Mouse (Mus musculus) right cerebral cortex, postnatal 10 days (tissue): ENCODE data around the gene Tomm20.
"Not testable (repeated sequence)": the region's sequence is repeated elsewhere in the genome, so short reads cannot be mapped to it uniquely, and the experiment has no call there.

Experiments used
- DNase-seq, 2 experiments: peaks; one replicate each; pipeline ENCODE4 v3.0.0; 2021; ENCODE audit warnings: low spot score in 2 of 2

Tomm20 gene

GRCm38 (mm10) chr8:126918356-126918755 lies 27.3 kb downstream of the Tomm20 start:
- DNase-seq = no peak

GRCm38 (mm10) chr8:126917179-126917905 lies 28.3 kb downstream of the Tomm20 start:
- no peak for DNase-seq

GRCm38 (mm10) chr8:126916611-126917010 lies 29.0 kb downstream of the Tomm20 start:
- DNase-seq = no peak

DNA sequence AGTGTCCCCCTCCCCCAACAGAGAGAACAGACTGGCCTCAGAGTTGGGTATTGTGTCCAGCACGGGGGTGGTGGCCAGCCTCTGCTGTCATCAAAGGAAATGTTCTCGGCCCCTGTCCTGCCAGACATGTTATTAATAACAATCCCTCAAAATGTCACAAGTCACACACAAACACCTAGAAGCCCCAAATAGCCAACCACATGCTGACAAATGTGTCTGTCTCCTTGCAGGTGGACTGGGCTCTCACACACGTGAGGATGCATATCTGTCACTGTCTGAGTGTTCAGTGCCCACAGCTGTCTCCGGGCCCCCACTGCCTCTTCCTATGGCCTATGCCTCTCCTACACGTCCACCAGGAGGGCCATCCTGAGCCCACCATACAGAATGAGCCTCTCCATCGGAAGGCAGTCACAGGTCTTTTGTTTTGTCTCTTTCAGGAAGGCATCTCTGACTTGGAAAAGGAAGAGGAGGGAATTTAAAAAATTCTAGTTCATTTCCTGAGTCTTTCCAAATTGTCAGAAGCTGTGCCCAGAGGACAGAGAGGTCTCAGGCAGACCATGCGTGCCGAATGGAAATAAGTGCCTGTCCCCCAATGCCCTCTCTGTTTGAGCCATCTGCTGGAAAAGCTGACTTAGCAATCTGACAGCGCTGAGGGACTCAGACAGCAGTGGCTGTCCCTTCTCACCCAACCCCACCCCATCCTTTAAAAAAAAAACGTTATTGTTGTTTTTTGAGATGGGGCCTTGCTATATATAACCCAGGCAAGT lies 30.9 kb downstream of the Tomm20 start:
- DNase-seq = no peak

DNA sequence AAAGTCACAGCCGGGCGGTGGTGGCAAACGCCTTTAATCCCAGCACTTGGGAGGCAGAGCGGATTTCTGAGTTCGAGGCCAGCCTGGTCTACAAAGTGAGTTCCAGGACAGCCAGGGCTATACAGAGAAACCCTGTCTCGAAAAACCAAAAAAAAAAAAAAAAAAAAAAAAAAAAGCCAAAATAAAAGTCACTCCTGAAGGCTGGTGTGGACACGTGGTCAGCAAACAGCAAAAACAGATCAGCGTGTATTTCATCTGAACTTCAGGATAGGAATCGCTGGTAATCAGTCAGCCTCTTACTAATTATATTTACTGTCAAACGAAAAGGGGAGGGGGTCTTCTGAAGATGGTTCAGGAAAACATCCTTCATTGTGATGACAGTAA lies 31.5 kb downstream of the Tomm20 start:
- DNase-seq = not testable (repeated sequence)

DNA sequence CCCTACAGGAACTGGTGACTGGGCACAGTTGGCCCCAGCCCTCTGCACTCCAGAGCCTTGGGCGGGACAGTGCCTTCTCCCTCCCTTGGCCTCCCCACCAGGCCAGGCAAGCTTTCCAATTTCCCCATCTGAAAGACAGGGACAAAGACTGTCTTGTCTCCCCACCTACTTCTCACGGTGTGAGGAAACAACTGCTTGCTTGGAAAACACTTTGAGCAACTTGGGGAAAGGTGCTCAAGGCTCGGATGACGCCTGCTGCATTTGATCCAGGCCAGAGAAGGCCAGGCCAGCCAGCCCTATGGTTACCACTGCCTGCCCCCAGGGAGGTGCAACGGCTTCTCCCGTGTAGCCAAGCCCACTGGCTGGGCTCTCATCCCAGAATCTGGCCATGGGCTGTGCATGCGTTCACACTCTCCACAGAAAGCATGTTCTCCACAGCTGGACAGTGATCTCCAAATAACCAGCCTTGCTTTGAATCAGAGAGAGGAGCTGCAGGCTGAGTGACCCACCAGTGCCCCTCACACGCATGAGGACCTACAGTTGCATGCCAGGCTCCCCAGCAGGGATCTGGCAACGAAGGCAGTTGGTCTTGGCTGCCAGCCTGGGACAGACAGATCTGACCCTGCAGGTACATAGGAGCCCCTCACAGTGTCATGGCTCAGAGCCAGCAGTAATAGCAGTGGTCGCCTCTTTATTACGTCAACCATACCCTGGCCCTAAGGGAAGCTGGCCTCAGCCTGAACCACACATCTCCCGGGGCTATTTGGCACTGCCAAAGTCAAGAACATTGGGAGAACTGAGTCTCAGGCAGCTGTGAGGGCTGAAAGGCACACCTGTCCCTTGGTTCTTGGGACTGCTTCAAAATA lies 32.2 kb downstream of the Tomm20 start:
- DNase-seq = no peak

GRCm38 (mm10) chr8:126909371-126909802 lies 36.3 kb downstream of the Tomm20 start:
- DNase-seq = no peak

GRCm38 (mm10) chr8:126908805-126909204 lies 36.8 kb downstream of the Tomm20 start:
- no peak for DNase-seq

DNA sequence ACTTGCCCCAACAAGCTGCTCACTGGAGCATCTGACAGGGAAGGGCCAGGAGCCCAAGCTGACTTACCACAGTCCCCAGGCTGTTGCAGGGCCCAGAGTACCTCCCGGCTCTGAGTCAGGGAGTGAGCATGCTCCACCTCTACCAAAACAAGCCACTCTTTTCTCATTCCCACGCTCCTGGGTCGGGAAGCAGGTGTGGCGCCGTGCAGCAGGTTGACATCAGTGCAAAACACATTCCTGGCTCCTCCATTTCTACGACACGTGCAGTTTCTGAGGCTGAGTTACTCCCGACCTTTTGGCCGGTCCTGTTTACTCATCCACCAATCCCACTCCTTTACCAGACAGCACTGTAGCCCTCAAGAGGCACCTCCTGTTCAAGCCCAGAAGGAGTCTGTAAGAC lies 37.7 kb downstream of the Tomm20 start:
- no peak for DNase-seq

DNA sequence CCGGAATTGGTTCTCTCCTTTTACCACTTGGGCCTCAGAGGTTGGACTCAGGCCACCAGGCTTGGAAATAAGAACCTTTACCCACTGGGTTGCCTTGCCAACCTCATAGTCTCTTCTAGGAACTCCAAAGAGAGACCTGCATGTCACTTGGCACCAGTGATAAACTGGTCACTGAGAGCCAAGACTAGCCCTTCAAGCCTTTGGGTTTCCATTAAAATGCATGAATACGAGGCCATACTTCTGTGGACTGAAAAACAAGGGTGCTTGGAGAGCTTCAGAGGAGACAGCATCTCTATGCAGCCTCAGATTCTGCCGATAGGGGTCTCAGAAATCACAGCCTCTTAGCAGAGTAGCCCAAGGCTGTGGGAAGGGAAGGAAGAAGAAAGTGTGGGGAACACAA lies 38.3 kb downstream of the Tomm20 start:
- DNase-seq = peak; percentile 79 to 81

DNA sequence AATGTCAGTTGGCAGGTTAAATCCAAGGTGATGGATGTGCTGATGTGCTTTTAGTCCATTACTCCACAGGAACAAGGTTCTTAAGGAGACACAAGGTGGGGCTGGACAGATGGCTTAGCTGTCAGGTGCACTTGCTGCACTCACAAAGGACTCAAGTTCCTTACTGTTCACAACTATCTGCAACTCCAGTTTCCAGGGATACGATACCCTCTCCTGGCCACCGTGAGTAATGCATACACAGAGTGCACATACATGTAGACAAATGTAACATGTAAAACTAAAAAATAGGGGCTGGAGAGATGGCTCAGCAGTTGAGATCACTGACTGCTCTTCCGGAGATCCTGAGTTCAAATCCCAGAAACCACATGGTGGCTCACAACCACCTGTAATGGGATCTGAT lies 40.3 kb downstream of the Tomm20 start:
- DNase-seq = no peak

GRCm38 (mm10) chr8:126903927-126904326 lies 41.7 kb downstream of the Tomm20 start:
- DNase-seq = no peak

GRCm38 (mm10) chr8:126903224-126903895 lies 42.3 kb downstream of the Tomm20 start:
- no peak for DNase-seq

DNA sequence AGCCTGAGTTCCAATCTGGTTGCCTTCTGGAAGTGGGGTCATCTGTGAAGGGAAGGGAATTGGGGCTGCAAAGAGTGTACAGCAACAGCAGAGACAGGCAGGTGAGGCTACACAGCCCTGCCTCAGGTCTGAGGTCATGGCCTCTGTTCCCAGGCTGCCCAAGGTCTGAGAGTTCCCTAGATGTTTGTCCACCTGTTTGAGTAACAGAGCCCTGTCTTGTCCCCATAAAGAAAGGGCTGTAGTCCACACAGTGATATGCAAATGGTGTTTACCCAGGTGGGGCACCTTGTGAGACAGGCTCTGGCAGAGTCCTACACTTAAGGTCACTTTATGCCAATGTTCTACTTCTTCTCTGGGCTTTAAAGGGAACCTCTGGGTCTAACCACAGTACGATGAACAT lies 44.0 kb downstream of the Tomm20 start:
- DNase-seq = no peak

GRCm38 (mm10) chr8:126901049-126901448 lies 44.6 kb downstream of the Tomm20 start:
- no peak for DNase-seq

DNA sequence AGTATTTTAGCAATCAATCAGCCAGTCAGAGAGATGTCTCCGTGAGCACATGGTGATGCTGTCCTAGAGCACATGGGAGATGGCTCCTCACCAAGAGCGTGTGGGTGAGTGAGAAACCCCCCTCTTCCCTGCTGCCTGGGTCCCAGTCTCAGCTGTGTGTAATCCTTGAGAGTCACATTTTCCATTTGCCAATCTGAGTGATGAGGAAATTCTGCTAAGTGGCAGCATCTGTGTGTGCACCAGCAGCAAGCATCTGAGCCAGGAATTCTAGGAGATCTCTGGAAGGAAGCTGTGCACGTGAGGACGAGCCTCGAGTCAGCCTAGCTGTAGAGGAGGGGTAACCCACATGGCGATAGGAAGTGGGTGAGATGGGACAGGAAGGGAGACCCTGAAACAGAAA lies 50.5 kb downstream of the Tomm20 start:
- peak; percentile 84 to 91 for DNase-seq

DNA sequence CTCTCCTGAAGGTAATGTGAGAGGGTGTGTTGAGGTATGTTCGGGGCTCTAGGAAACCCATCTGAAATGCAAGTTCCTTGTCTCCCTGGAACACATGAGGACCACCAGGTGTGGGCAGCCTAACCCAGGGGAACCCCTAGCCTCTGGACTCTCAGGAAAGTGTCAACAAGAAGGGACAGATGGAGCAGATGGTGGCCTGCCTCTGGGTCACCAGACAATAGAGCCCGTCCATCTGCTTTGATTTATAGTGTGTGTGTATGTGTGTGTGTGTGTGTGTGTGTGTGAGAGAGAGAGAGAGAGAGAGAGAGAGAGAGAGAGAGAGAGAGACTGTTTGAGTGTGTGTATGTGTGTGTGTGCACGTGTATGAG lies 58.0 kb downstream of the Tomm20 start:
- no peak for DNase-seq

- peak; percentile 64 to 73 for DNase-seq
Observed at GRCm38 (mm10) chr8:126886741-126887638, 58.7 kb downstream of the Tomm20 start.

DNA sequence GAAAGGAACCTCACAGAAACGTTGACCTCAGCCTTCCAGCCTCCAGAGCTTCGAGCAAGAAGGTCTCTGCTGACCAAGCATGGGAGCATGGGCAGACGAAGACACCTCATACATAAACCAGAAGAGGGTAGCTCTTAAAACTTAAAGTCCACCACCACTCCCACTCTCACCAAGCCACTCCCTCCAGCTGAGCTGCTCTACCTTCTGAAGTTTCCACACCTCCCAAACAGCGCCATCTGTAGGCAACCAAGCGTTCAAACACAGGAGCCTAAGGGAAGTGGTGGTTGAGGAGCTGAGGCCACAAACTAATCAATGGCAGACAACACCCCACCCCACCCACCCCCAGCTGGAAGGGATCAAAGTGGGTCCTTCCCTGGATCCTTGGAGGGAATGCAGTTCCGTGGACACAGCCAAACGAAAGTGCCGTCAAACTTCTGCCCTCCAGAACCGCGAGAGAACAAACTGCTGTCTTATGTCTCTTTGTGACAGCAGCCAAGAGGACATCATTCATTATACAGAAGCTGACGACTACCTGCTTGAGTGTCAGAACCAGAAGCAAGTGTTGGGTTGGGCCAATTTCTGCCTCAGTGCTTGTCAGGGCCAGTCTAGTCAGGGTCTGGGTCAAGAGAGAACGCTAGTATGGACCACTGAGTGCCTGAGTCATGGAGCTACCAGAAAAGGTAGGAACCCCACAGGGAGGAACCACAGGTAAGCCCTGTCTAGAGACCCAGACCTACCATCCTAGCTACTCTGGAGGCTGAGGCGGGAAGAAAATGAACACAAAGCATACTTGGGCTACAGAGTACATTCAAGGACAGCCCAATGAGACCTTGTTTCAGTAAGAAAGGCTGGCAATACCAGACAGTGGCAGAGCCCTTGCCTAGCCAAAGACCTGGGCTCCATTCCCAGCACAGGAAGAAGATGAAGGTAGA lies 59.8 kb downstream of the Tomm20 start:
- DNase-seq = no peak
